ENCODE assay signal across 8 mouse cellular contexts in the genomic region with DNA sequence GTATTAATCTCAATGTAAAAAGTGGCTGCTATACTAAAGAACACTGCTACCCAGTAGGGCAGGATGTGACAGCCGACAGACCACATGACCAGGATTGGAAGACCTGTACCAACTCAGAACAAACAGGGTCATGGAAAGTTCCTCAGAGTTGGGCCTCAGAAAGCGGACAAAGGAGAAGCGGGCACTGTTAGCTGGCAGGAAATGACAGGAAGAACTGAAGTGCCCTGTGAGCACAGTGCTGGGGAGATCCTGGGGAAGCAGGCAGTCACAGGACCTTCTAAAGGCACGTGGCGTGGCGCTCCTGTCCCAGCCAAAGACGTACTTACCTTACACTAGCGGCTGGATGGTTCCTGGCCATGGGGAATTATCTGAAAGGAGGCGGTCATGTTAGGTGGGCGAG. TPM values are rescaled to one million over a fixed set of nuclear protein-coding genes. Genes with fewer than 3 reads are reported as not detected.
A peak's percentile ranks its signal among the peaks of the same experiment; 100 is the strongest.
DNase-seq lines count a peak whose midpoint lies in the region; ATAC-seq lines count a peak whose summit lies in the region.

No protein-coding gene starts in this region.

- peak; percentile 69 for ATAC-seq in common myeloid progenitor, adult 5-6 weeks (replicated peaks; ENCODE audit: low read depth, poor library complexity, severe bottlenecking)
- no peak for ATAC-seq in kidney, embryonic 15.5 days (replicated peaks; ENCODE audit: low FRiP score)
- ATAC-seq in monocyte, adult 5-6 weeks (replicated peaks; ENCODE audit: insufficient number of reproducible peaks, low FRiP score, low TSS enrichment, poor library complexity, severe bottlenecking), result peak; percentile 65

- no peaks in the 10 kb centered on the region for H3K9me3 ChIP-seq in kidney, embryonic 15.5 days (replicated peaks)

- no peaks in the 10 kb centered on the region for H3K27me3 ChIP-seq in kidney, embryonic 15.5 days

- peak; percentile 79 for DNase-seq in layer of hippocampus, adult 9-11 months
- no peak for DNase-seq in layer of hippocampus, adult 8-10 months (ENCODE audit: low spot score in 2 of 2)
- no peak for DNase-seq in ovary, postnatal 36 days (ENCODE audit: low spot score)
- DNase-seq in ovary, postnatal 10 days (ENCODE audit: low spot score), result no peak
- no peak for DNase-seq in cerebellum, postnatal 14 days

- no peak overlapping the region for H3K9ac ChIP-seq in kidney, embryonic 15.5 days

- WGBS in kidney, embryonic 15.5 days, result 83% methylated on average over 10 of the region's 10 CpGs

- no peak overlapping the region for H3K4me3 ChIP-seq in kidney, embryonic 15.5 days (replicated peaks)

- no peak overlapping the region for H3K4me2 ChIP-seq in kidney, embryonic 15.5 days

- H3K4me1 ChIP-seq in kidney, embryonic 15.5 days, result peaks cover 73% of the 10 kb centered on the region

- peaks cover 99% of the 10 kb centered on the region for H3K36me3 ChIP-seq in kidney, embryonic 15.5 days

- peak overlapping the region; percentile 100; the same call in 1 of the 2 replicates for H3K27ac ChIP-seq in kidney, embryonic 15.5 days

RNA-seq across cellular contexts. Expression of a gene that starts 9.8 kb away (rescaled TPM):
- 10 to 100 TPM; 91.0 to 98.4 (median 93.7) TPM for total RNA-seq in layer of hippocampus, adult 8-10 months (2022)
- total RNA-seq in common myeloid progenitor, adult 5-6 weeks (2017), result 17.7 and 30.3 TPM in 2 replicates
- polyA plus RNA-seq in kidney, embryonic 15.5 days (2015; fragmentation: Nextera tagmentation; extraction: Ambion mirVana), result 24.6 and 28.7 TPM in 2 replicates
- total RNA-seq in monocyte, adult 5-6 weeks (2017), result 35.4 to 50.0 TPM (median 39.9 TPM) in 3 replicates
